Mouse (Mus musculus): Measurements from ENCODE around the gene Tnr. TPM values are rescaled to one million over a fixed set of nuclear protein-coding genes. Genes with fewer than 3 reads are reported as not detected.

Tnr gene
- total RNA-seq, 2 experiments from 2014 or later: not detected

DNA sequence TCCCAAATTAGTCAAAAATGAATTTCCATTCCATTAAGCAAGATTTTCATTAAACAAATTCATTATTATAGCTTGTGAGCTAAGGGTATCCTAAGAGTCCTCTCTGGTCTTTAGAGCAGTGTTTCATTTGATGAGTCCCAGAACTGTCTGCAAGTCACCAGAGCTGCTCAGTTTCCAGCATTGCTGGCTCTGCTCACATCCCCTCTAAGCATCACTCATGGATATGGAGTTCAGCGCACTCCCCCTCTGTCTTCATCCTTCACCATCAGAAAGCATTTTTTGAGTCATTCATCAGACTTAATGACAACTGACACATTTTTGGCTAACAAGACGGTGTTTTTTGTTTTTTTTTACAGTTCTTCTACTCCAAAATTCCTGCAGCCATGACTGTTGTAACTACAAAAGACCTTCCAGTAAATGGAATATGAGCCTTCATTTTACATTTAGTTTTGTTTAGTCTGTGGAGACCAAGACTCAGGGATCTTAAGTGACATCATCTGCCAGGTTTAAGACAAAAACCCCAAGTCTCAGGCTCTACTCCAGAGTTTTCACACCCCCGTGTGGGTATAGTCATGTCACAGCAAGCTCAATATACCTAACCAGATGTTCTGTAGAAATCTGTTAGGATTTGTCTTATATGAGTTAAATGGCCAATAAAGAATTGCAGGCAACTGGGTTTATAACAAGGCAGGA is 338.4 kb downstream of the Tnr start:
- ATAC-seq (replicated peaks; ENCODE audit: poor library complexity): no peak

DNA sequence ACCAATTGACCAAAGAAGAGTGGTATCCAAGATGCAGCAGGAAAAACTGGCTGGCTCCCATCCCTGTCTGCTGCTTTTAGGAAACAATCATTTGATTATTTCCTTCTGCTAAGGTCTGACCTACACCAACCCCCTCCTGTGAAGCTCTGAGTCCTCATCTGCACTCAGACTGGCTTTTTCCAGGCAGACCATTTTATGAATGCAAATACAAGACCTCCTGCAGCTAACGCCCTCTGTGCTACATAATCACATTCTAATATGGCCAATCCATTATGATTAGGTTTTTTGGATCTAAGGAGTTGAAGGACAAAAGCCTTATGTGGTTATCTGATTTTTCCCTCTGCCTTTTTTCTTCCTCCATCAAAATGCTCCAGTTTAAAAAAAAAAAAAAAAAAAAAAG is 342.1 kb downstream of the Tnr start:
- no peak for ATAC-seq (replicated peaks; ENCODE audit: poor library complexity)

DNA sequence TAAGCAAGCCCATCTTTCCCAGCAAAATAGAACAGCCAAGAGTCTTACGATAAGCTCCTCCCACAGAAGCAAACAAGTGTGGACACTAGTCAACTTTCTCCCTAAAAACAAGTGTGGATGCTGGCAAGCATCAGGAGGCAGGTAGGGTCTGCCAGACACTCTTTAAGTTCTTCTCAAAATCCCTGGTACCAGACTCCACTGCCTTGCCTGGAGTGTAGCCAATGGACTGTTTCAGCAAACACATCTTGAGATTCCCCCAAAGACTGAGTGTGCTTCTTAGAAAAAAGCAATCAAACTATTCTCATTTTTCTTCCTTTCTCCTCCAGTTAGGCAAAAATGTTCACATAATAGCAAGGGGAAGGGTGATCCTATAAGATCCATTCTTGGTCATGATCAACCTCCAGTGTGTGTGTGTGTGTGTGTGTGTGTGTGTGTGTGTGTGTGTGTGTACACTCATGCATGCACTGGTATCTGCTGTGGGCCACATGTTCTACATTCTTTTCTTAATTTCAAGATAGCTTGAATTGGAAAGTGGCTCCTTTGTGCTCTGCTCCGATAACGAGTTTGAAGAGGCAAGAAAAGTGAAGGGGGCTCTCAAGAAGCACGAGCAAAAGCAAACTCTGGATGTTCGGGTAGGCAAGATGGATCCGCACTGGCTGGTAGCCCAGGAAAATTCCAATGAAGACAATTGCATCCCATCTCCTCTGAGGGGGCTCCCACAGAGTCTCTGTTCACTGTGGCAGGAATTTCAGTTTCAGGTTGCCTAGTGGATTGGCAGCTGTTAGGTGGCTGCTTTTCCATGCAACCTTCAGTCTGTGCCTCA is 346.3 kb downstream of the Tnr start:
- no peak for ATAC-seq (replicated peaks; ENCODE audit: poor library complexity)

DNA sequence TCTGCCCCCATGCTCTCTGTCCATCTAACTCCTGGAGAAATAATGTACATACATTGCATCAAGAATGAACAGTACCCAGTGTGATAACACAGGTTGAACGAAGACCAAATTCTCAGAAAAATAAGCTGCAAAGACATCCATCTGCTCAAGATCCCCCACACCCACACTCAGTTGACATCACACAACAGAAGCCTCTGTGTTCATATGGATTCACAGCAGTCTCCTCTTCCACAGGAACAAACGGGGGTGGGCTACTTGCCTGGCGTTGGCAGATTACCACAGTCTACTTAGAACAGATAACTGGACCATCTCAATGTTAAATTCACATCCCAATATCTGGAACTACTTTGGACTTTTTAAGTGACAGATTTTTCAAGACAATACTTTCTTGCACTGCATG is 349.3 kb downstream of the Tnr start:
- ATAC-seq (replicated peaks; ENCODE audit: poor library complexity): no peak

DNA sequence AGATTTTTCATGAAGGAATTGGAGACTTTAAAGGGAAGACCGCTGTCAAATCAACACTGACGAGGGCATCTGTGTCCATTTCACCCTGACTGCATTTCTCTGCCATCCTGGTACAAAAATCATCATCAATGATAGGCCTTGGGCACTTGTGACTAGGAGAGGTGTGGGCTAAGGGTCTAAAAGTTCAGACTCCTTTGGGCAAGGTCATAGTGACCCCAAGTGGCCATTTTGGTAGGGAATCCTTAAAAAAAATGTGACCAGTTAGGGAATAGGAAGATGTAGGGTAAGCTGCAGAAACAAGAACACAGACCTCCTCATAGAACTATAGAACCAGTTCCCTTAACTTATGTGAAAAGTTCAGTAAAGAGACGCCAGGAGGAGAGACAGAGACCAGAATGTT is 355.1 kb downstream of the Tnr start:
- no peak for ATAC-seq (replicated peaks; ENCODE audit: poor library complexity)

DNA sequence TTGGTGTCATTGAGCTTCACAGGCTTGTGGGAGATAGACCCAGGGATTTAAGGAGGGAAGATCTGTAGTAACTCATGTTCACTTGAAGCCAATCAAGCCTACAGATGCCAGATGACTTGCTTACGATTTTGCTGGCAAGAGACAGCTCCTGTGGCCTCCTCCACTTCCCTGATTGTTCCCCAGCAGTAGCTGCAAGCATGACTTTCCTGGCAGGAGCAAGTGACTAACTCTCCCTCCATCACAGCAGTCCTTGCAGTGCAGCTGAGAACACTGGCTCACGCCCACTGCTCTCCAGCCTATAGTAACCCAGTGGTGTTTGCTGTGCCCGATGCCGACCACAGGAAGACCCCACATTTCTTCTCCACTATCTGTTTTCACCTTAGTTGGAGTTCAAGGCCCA is 356.3 kb downstream of the Tnr start:
- no peak for ATAC-seq (replicated peaks; ENCODE audit: poor library complexity)

DNA sequence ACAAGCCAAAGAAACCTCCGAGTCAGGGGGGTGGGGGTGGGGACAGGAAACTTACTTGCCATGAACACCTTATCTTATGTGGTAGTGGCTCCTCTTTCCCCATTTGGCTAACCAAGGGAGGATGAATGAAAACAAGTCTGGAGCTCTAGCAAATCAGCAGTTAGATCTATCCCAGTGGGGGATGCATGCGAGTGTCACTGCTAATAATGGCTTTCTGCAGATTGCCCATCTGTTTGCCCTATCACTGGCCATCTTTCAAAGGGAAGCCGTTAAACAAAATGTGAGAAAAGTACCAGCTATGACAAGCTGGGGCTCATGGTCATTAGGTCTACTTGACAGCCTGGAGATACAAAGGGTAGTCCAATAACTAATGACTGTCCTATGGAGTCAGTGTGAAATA is 361.9 kb downstream of the Tnr start:
- no peak for ATAC-seq (replicated peaks; ENCODE audit: poor library complexity)

DNA sequence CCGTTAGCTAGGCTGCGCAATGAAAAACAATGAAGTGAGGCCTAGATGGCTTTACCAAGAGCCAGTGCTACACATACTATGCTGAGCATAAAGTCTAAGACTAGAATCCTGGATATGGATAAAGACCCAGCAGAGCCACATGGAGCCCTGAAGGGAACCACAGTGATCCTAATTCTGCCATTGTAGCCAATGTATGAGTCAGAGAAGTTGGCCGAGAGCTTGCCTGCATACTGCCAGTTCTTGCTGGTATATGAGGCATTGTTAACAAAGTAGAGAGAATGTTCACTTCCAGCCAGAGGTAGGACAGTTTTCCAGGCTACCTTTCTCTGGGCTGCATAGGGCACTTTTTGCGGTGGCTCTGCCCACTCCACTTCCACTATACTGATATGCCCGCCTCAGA is 365.0 kb downstream of the Tnr start:
- no peak for ATAC-seq (replicated peaks; ENCODE audit: poor library complexity)

DNA sequence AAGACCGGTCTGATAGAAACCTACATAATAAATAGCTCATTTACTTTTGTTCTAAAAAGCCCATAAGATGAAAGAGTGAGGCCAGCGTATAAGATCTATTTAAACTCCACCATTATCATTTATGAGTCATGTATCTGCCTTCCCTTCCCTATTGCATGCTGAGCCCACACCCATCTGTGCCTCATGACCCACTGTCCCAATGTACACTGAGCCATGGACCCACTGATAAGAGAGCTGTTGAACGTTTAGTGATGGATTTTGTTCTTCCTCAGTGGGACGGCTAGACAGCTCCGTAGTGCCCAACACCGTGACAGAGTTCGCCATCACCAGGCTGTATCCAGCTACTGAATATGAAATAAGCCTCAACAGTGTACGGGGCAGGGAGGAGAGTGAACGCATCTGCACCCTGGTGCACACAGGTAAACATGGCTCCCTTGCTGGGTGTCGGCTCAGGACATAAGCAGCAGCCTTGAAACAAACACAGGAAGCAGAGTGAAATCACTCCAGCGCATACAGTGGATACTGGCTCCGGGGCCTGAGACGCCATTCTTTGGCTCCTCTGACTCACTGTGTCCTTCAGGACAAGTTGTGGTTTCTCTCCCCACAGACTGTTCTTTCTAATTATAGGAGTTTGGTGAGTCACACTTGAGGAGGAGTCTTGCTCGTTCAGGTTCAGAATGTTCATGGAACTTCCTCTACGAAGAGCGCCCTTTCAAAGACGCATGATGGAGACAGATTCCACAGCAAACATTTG is 365.6 kb downstream of the Tnr start:
- ATAC-seq (replicated peaks; ENCODE audit: poor library complexity): peak; percentile 91

DNA sequence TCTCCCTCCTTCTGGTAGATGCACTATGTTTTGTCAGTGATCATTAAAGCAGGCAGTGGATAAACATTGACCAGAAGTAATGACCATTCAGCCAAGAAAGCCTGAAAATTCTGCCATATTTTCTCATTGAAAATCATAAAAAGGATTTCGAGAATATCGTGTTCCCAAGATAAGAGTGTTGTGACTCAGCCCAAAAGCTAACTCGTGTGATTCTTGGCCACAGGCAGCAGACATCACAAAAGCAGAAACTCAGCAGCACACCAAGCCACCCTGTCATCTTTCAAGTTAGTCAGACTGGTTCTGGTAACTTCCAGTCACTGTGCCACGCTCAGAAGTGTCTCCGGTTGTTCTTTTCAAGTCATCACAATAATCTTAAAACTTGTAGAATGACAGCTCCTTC is 367.0 kb downstream of the Tnr start:
- no peak for ATAC-seq (replicated peaks; ENCODE audit: poor library complexity)

DNA sequence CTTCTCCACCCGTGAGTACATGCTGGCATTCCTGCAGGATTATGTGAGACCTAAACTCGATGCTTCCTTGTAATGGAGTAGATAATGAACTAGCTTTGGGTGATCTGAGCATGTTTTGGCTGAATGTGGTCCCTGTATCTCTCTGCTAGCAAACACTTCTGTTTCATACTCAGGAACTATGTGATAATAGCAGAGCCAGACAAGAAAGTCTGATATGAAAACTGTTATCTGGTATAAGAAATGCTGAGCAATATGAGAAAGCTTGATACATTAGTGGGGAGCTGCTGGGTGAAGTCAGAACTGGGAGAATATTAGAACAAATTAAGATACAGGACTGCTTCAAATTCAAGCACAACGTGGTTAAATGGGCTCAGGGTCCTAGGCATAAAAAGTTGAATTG is 371.5 kb downstream of the Tnr start:
- ATAC-seq (replicated peaks; ENCODE audit: poor library complexity): peak; percentile 50

DNA sequence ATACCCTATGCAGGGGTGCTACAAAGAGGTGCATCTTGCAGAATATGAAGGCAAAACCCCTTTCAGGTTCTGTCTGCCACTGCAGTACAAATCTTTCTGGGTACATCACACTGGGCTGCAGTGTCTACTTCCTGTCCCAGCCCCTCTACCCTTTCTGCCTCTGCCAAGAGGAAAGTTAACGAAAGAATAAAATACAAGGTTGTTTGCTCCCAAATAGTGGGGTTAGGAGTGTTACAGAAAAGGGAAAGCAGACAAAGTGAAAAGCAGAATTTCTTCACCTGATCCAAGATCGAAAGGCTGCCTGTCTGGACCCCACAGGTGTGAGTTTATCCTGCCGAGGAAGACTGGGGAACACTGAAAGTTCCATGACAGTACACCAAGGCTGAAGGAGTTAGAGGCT is 376.4 kb downstream of the Tnr start:
- no peak for ATAC-seq (replicated peaks; ENCODE audit: poor library complexity)

DNA sequence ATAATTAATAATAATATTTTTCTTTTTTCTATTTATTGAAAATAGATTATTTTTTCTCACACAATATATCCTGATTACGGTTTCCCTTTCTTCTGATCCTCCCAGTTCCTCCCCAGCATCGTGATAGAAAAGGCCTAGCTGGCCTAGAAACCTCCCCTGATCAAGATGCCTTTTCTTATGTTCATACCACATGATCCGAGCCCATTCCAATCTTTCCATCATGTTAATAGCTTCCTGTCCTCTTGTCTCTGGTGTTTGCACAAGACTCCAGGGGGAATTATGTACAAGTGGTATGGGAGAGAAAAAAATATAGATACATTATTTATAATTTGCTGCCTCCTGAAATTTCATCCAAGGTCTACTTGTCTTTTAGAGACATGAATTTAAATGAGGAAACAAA is 377.1 kb downstream of the Tnr start:
- no peak for ATAC-seq (replicated peaks; ENCODE audit: poor library complexity)

DNA sequence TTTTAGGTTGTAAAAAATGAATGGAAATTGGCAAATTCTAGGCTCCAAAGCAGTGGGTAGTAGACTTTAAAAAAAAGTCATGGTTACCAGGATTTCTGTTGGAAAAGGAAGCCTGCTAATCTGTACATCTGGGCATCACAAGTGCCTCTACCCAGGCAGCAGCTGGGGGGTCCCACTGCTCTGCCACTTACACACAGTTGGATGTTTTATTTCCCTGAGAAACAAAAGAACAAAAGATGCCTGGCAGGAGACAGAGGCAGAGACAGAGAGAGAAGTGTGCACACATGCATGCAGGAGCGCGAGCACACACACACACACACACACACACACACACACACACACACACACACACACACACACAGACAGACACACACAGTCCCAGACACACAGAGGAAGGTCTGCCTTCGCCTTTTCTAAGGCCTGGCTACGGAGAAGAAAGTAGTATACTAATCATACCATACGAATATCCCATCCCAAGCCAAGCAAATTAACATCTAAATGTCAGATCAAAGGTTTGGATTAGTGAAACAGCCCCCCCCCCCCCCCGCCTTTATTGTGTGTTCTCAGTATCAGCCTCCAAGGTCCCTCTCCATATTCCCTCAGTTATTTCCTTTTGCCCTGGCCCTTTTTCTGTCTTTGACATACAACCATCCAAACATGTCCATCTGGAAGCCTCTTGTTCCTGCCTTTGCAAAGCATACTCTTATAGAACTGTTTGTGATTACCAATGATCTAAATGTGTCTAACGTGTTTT is 378.0 kb downstream of the Tnr start:
- ATAC-seq (replicated peaks; ENCODE audit: poor library complexity): no peak

DNA sequence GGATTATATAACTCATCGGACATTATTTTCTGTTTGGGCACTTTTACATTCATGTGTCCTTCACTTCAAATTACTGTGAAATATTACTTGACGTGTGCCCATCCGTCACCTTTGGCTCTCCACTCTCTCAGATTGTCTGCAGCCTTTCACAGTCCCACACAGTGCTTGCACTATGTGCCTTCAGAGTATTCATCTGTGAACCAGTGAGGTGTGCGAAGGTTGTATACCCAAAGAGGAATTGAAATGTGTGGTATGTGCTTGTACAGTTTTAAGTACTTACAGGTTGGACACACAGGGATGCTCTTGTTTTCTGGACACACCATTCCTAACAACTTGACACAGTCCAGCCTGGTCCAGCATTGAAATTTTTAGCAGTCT is 378.5 kb downstream of the Tnr start:
- no peak for ATAC-seq (replicated peaks; ENCODE audit: poor library complexity)

DNA sequence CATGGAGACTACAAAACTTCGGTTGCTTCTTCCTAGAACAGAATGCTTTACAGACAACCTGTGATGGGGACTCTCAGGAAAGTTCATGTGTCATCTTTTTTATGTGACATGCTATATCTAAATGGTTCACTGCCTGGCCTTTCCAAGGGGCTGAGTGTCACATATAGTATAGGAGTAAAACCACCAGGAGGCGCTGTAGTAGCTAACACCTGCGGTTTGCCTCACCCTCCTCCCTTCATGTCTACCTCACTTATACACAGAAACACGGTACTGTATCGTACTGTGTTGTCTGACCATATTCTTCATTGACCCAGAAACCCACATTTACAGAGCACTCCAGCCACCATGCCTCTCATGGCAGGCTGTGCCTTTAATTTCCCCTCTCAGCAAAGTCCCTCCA is 387.4 kb downstream of the Tnr start:
- peak; percentile 97 for ATAC-seq (replicated peaks; ENCODE audit: poor library complexity)

DNA sequence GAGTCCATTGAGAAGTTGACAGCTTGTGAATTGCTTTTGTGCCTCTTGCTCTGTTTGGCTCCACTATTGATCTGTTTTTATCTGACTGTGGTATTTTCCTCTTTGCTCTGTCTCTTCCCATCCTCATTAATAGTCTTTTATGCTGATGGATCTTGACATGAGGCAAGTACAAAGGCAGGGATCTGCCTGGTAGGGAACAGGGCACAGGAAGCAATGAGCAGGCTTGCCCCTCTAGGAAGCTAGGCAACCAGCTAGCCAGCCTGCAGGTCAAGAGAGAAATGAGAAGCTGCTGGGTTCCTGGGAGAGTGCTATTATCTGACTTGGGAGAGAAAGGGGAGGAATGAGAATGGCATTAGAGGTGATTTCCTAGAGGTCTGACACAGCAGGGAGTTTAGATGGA is 391.2 kb downstream of the Tnr start:
- ATAC-seq (replicated peaks; ENCODE audit: poor library complexity): no peak

DNA sequence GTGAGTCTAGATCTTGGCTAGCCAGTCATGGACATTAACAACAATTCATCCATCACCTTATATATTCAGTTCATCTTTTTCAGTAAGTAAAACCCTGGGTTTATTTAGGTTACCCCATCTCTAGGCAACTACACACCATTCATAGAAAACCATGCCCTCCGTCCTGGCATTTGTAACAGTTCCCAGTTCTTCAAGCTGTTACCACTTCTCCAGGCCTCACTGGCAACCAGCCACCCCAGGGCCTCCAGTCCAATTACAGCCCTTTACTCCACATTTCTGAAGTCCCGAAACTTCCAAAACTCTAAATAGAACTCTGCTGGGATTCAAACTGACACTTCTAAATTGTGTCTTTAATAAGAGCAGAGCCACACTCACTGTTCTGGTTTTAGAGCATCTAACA is 397.0 kb downstream of the Tnr start:
- ATAC-seq (replicated peaks; ENCODE audit: poor library complexity): no peak

DNA sequence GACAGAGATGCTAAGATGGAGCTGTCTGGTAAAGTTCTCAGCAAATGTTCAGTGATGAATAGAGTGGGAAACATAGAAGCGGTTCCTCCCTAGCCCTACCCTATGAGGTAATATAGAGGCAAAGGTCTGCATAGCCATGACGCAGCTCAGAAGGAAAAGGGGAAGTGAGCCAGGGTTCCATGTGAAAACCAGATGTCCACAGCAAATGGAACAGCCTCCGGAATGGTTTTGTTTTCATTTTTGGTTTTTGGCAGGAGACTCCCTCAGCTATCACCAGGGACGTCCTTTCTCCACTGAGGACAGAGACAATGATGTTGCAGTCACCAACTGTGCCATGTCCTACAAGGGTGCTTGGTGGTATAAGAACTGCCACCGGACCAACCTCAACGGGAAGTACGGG is 399.4 kb downstream of the Tnr start:
- ATAC-seq (replicated peaks; ENCODE audit: poor library complexity): peak; percentile 94

DNA sequence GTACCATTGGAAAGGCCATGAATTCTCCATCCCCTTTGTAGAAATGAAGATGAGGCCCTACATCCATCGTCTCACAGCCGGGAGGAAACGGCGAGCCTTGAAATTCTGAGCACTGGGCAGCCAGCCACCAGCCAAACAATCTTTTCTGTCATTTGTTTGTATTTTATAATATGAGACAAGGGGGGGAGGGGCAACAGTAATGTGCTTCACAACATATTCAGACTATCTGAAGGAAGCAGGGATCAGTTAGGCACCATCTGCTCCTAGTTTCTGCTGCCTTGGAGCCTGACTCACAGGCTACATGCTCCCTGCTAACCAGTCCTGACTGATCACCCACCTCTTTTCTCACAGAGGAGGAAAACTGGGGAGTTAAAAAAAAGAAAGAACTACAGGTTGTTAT is 400.5 kb downstream of the Tnr start:
- ATAC-seq (replicated peaks; ENCODE audit: poor library complexity): no peak

DNA sequence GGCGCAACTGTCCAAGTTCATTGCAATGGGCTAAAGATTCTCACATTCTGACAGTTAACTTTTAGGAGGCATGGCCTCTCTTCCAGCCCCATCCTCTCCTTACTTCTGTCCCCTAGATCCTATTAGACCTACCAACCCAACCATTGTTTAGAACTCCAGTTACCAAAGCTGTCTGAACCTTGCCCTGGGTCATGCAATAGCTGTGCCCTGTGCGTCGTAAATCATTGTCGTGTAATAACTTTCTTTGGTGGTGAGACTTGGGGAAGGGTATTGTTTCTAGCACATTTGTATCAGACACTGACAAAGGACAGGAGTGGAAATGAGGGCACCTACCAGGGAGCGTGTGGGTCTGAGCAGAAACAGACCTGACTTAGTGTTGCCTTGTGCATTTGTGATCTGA is 401.1 kb downstream of the Tnr start:
- no peak for ATAC-seq (replicated peaks; ENCODE audit: poor library complexity)
